Mouse (Mus musculus): Measurements from ENCODE around the gene Nfkb1.

- TF ChIP-seq CTCF (conservative IDR thresholded peaks at IDR 0.05; ENCODE audit: low read length) (no peak), NANOG (IDR thresholded peaks at IDR 0.05; ENCODE audit: borderline replicate concordance, low read length) (no peak)
These were observed 17.7 kb downstream of the Nfkb1 start for GRCm38 (mm10) chr3:135673695-135674094.
